Mouse (Mus musculus): Measurements from ENCODE around the gene Kdf1. TPM values are rescaled to one million over a fixed set of nuclear protein-coding genes. Genes with fewer than 3 reads are reported as not detected.

Kdf1 gene
- polyA plus RNA-seq, 1 experiment from 2014 or later: 0.69 TPM

GRCm38 (mm10) chr4:133482479-133482878 lies 36.3 kb upstream of the Kdf1 start:
- no peaks in the 10 kb centered on the region for H3K36me3 ChIP-seq (ENCODE audit: control insufficient read depth, insufficient read depth, low read length)
- H3K9ac ChIP-seq (ENCODE audit: low read depth, low read length): no peak overlapping the region
- ATAC-seq: no peak
- peaks cover 29% of the 10 kb centered on the region for H3K27me3 ChIP-seq (ENCODE audit: control insufficient read depth, insufficient read depth, low read depth, low read length)
- H3K4me1 ChIP-seq (ENCODE audit: control insufficient read depth, insufficient read depth, low read length): peaks cover 5% of the 10 kb centered on the region
- 91% methylated on average over 3 of the region's 3 CpGs for WGBS
- H3K9me3 ChIP-seq (replicated peaks; ENCODE audit: control insufficient read depth, low read length, poor library complexity, severe bottlenecking): no peaks in the 10 kb centered on the region
- no peak overlapping the region for H3K4me3 ChIP-seq (ENCODE audit: low read depth, low read length)
- H3K4me2 ChIP-seq (ENCODE audit: low read length): no peak overlapping the region
- no peak overlapping the region for H3K27ac ChIP-seq (ENCODE audit: low read length)

- Histone ChIP-seq H3K4me1 (ENCODE audit: control insufficient read depth, insufficient read depth, low read length) (peaks cover 4% of the 10 kb centered on the region), H3K9ac (ENCODE audit: low read depth, low read length) (no peak overlapping the region), H3K36me3 (ENCODE audit: control insufficient read depth, insufficient read depth, low read length) (no peaks in the 10 kb centered on the region), H3K4me2 (ENCODE audit: low read length) (no peak overlapping the region), H3K9me3 (replicated peaks; ENCODE audit: control insufficient read depth, low read length, poor library complexity, severe bottlenecking) (no peaks in the 10 kb centered on the region), H3K27me3 (ENCODE audit: control insufficient read depth, insufficient read depth, low read depth, low read length) (peaks cover 27% of the 10 kb centered on the region), H3K4me3 (ENCODE audit: low read depth, low read length) (no peak overlapping the region), H3K27ac (ENCODE audit: low read length) (no peak overlapping the region)
- 15% methylated on average over 22 of the region's 22 CpGs for WGBS
- ATAC-seq: no peak
Observed at GRCm38 (mm10) chr4:133484266-133485025, 34.3 kb upstream of the Kdf1 start.

- H3K4me1 ChIP-seq (ENCODE audit: control insufficient read depth, insufficient read depth, low read length): no peaks in the 10 kb centered on the region
- H3K27me3 ChIP-seq (ENCODE audit: control insufficient read depth, insufficient read depth, low read depth, low read length): peaks cover 17% of the 10 kb centered on the region
- H3K9me3 ChIP-seq (replicated peaks; ENCODE audit: control insufficient read depth, low read length, poor library complexity, severe bottlenecking): no peaks in the 10 kb centered on the region
- H3K4me3 ChIP-seq (ENCODE audit: low read depth, low read length): no peak overlapping the region
- no peak overlapping the region for H3K4me2 ChIP-seq (ENCODE audit: low read length)
- 93% methylated on average over 28 of the region's 28 CpGs for WGBS
- H3K27ac ChIP-seq (ENCODE audit: low read length): no peak overlapping the region
- H3K36me3 ChIP-seq (ENCODE audit: control insufficient read depth, insufficient read depth, low read length): no peaks in the 10 kb centered on the region
- no peak for ATAC-seq
- no peak overlapping the region for H3K9ac ChIP-seq (ENCODE audit: low read depth, low read length)
Observed at GRCm38 (mm10) chr4:133485691-133486425, 32.9 kb upstream of the Kdf1 start.

GRCm38 (mm10) chr4:133486673-133487357 lies 31.9 kb upstream of the Kdf1 start:
- H3K27me3 ChIP-seq (ENCODE audit: control insufficient read depth, insufficient read depth, low read depth, low read length): peaks cover 10% of the 10 kb centered on the region
- no peaks in the 10 kb centered on the region for H3K4me1 ChIP-seq (ENCODE audit: control insufficient read depth, insufficient read depth, low read length)
- no peak overlapping the region for H3K9ac ChIP-seq (ENCODE audit: low read depth, low read length)
- no peaks in the 10 kb centered on the region for H3K36me3 ChIP-seq (ENCODE audit: control insufficient read depth, insufficient read depth, low read length)
- no peak overlapping the region for H3K27ac ChIP-seq (ENCODE audit: low read length)
- 95% methylated on average over 26 of the region's 26 CpGs for WGBS
- H3K4me3 ChIP-seq (ENCODE audit: low read depth, low read length): no peak overlapping the region
- no peak overlapping the region for H3K4me2 ChIP-seq (ENCODE audit: low read length)
- ATAC-seq: no peak
- no peaks in the 10 kb centered on the region for H3K9me3 ChIP-seq (replicated peaks; ENCODE audit: control insufficient read depth, low read length, poor library complexity, severe bottlenecking)

- ATAC-seq: no peak
- no peaks in the 10 kb centered on the region for H3K9me3 ChIP-seq (replicated peaks; ENCODE audit: control insufficient read depth, low read length, poor library complexity, severe bottlenecking)
- WGBS: 87% methylated on average over 20 of the region's 20 CpGs
Observed at GRCm38 (mm10) chr4:133488619-133489392, 30.0 kb upstream of the Kdf1 start.

GRCm38 (mm10) chr4:133489489-133490245 lies 29.1 kb upstream of the Kdf1 start:
- no peak overlapping the region for H3K4me2 ChIP-seq (ENCODE audit: low read length)
- no peaks in the 10 kb centered on the region; the same call in 1 of the 2 replicates for H3K27me3 ChIP-seq (ENCODE audit: control insufficient read depth, insufficient read depth, low read depth, low read length)
- H3K9me3 ChIP-seq (replicated peaks; ENCODE audit: control insufficient read depth, low read length, poor library complexity, severe bottlenecking): no peaks in the 10 kb centered on the region
- H3K4me1 ChIP-seq (ENCODE audit: control insufficient read depth, insufficient read depth, low read length): peaks cover 4% of the 10 kb centered on the region; the same call in 1 of the 2 replicates
- no peak for ATAC-seq
- H3K27ac ChIP-seq (ENCODE audit: low read length): no peak overlapping the region
- H3K9ac ChIP-seq (ENCODE audit: low read depth, low read length): no peak overlapping the region
- H3K4me3 ChIP-seq (ENCODE audit: low read depth, low read length): no peak overlapping the region
- no peaks in the 10 kb centered on the region for H3K36me3 ChIP-seq (ENCODE audit: control insufficient read depth, insufficient read depth, low read length)
- WGBS: 71% methylated on average over 4 of the region's 4 CpGs

More at GRCm38 (mm10) chr4:133488619-133489392, 30.0 kb upstream of the Kdf1 start:
- Histone ChIP-seq H3K27me3 (ENCODE audit: control insufficient read depth, insufficient read depth, low read depth, low read length) (peaks cover 1% of the 10 kb centered on the region; the same call in 1 of the 2 replicates), H3K4me3 (ENCODE audit: low read depth, low read length) (no peak overlapping the region), H3K4me2 (ENCODE audit: low read length) (no peak overlapping the region), H3K27ac (ENCODE audit: low read length) (no peak overlapping the region), H3K9ac (ENCODE audit: low read depth, low read length) (no peak overlapping the region), H3K4me1 (ENCODE audit: control insufficient read depth, insufficient read depth, low read length) (peaks cover 2% of the 10 kb centered on the region; the same call in 1 of the 2 replicates), H3K36me3 (ENCODE audit: control insufficient read depth, insufficient read depth, low read length) (no peaks in the 10 kb centered on the region)

GRCm38 (mm10) chr4:133491800-133492199 lies 27.0 kb upstream of the Kdf1 start:
- WGBS: 53% methylated on average over 10 of the region's 10 CpGs

GRCm38 (mm10) chr4:133493895-133494294 lies 24.9 kb upstream of the Kdf1 start:
- H3K4me3 ChIP-seq (ENCODE audit: low read depth, low read length): no peak overlapping the region; the same call in 1 of the 2 replicates
- no peaks in the 10 kb centered on the region for H3K36me3 ChIP-seq (ENCODE audit: control insufficient read depth, insufficient read depth, low read length)
- H3K27me3 ChIP-seq (ENCODE audit: control insufficient read depth, insufficient read depth, low read depth, low read length): peaks cover 25% of the 10 kb centered on the region
- H3K9ac ChIP-seq (ENCODE audit: low read depth, low read length): no peak overlapping the region
- H3K9me3 ChIP-seq (replicated peaks; ENCODE audit: control insufficient read depth, low read length, poor library complexity, severe bottlenecking): no peaks in the 10 kb centered on the region
- WGBS: 28% methylated on average over 9 of the region's 12 CpGs
- ATAC-seq: no peak
- peak overlapping the region; percentile 56 for H3K4me2 ChIP-seq (ENCODE audit: low read length)
- no peak overlapping the region for H3K27ac ChIP-seq (ENCODE audit: low read length)
- peaks cover 14% of the 10 kb centered on the region for H3K4me1 ChIP-seq (ENCODE audit: control insufficient read depth, insufficient read depth, low read length)

More at GRCm38 (mm10) chr4:133491800-133492199, 27.0 kb upstream of the Kdf1 start:
- Histone ChIP-seq H3K27ac (ENCODE audit: low read length) (no peak overlapping the region), H3K4me1 (ENCODE audit: control insufficient read depth, insufficient read depth, low read length) (peaks cover 7% of the 10 kb centered on the region; the same call in 1 of the 2 replicates), H3K4me3 (ENCODE audit: low read depth, low read length) (no peak overlapping the region), H3K4me2 (ENCODE audit: low read length) (no peak overlapping the region), H3K9me3 (replicated peaks; ENCODE audit: control insufficient read depth, low read length, poor library complexity, severe bottlenecking) (no peaks in the 10 kb centered on the region), H3K36me3 (ENCODE audit: control insufficient read depth, insufficient read depth, low read length) (no peaks in the 10 kb centered on the region), H3K9ac (ENCODE audit: low read depth, low read length) (no peak overlapping the region), H3K27me3 (ENCODE audit: control insufficient read depth, insufficient read depth, low read depth, low read length) (peaks cover 20% of the 10 kb centered on the region)
- ATAC-seq: no peak

All from midbrain, embryonic 16.5 days (tissue).